Mouse (Mus musculus) mature B cell (primary cell): Measurements from ENCODE around the gene Gm10300.

Experiments used
- in situ Hi-C: fragments of 300-500 bp; cut with MboI; formaldehyde crosslinking; loops from 2 replicates; pipeline ENCODE4 v1.14.3; 2019

Gene Gm10300

DNA sequence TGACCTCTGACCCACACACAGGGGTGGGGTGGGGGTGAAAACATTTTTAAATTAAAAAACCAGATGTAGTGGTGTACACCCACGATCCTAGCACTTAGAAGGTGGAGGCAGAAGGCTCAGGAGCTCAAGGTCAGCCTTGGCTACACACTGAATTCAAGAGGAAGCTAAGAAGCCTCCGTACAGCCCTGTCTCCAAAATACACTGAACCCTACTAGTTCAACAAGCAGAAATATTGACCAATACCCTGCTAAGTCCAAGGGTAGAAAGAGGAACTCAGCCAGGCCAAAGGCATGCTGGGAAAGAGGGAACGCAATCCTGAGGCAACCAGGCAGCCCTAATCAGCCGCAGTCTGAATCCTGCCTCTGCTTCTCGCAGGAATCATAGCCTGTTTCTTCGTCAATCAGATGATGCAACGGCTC is 3.8 kb downstream of the Gm10300 start:
- in situ Hi-C loops = loop anchor here (5.0 kb wide), 2 partner anchors 41 to 96 kb away; no protein-coding TSS in a partner anchor

- in situ Hi-C loops = loop anchor here (5.0 kb wide), 2 partner anchors 42 to 97 kb away; no protein-coding TSS in a partner anchor
Observed at GRCm38 (mm10) chr4:132079555-132080275, 5.2 kb downstream of the Gm10300 start.

GRCm38 (mm10) chr4:132080492-132080983 is 6.0 kb downstream of the Gm10300 start:
- in situ Hi-C loops = no loop called here

GRCm38 (mm10) chr4:132085114-132085513 is 10.6 kb downstream of the Gm10300 start:
- in situ Hi-C loops = no loop called here

- in situ Hi-C loops = no loop called here
Observed at GRCm38 (mm10) chr4:132088921-132089320, 14.4 kb downstream of the Gm10300 start.

- in situ Hi-C loops = no loop called here
Observed at GRCm38 (mm10) chr4:132093136-132093535, 18.6 kb downstream of the Gm10300 start.

GRCm38 (mm10) chr4:132093928-132094327 is 19.4 kb downstream of the Gm10300 start:
- in situ Hi-C loops = no loop called here

DNA sequence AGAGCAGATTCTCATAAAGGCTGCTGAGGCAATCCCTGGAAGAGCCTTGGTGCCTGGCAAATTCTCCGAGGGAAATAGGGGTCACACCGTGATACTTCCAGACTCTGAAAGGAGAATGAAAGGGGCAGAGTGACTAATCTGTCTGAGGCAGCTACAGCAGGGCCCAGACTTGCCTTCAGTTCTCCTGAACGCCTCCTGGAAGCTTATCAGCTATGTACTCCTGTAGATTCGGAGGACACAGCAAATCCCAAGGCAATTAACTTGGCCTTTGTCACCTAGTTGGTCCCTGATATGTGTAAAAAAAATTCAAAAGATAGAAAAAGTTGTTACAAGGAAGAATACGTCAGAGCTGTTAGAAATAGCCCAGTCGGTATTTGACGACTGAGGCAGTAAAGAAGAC is 20.5 kb downstream of the Gm10300 start:
- in situ Hi-C loops = no loop called here

DNA sequence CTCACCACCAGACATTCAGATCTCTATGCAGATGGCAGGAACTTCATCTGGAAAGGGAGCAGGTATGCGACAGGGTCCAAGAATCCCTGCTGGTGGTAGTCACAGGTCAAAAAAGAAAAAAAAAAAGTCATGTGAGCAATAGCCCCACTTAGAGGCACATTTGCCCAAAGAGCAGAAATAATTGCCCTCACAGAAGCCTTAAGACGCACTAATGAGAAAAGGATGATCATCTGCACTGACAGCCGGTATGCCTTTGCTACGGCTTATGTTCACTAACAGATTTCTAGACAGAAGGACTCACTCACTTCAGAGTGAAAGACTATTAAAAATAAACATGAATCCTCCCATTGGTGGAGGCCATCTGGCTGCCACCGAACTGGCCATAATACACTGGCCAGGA is 25.1 kb downstream of the Gm10300 start:
- in situ Hi-C loops = no loop called here

- in situ Hi-C loops = no loop called here
Observed at GRCm38 (mm10) chr4:132101152-132101551, 26.7 kb downstream of the Gm10300 start.

- in situ Hi-C loops = no loop called here
Observed at GRCm38 (mm10) chr4:132108221-132108620, 33.7 kb downstream of the Gm10300 start.

DNA sequence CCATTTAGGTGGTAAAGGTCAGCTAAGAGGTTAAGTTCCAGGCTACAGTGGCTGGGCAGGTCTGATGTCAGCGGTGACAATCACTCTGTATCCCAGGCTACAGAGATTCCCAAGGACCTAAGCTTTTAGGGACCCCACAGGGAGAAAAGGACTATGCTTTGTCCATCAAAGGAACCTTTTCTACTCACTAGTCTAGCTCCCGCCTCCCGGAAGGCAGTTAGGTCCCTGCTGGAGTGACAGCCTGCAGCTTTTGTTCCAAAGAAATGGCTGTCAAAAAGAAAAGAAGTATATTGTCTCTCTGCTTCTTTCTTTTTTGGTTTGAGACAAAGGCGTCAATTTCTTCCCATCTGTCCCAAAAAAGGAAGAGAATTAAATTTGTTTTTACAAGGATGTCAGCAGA is 36.7 kb downstream of the Gm10300 start:
- in situ Hi-C loops = no loop called here

DNA sequence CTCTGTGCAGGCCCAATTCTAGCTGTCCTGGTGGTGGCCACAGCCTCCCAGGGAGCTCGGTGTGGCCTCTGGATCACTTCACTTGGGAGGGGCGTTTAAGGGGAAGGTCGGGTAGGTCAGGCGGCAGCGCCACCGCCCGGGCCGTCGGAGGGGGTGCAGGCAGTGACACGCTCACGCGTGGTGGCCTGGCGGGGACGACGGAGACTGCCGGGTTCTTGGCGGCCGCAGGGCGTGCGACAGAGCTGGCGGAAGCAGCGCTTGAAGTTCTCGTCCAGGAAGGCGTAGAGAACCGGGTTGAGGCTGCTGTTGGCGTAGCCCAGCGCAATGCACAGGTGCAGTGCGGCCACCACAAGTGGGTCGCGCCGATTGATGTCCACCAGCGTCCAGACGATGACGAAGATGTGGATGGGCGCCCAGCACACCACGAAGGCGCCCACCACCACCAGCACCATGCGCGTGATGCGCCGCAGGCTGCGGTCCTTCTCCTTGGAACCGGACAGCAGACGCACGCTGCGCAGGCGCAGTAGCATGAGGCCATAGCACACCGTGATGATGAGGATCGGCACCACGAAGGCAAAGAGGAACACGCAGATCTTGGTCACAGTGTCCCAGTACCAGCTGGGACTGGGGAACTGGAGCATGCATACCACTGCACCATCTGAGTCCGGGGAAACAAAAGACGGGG is 39.1 kb downstream of the Gm10300 start:
- in situ Hi-C loops = no loop called here

DNA sequence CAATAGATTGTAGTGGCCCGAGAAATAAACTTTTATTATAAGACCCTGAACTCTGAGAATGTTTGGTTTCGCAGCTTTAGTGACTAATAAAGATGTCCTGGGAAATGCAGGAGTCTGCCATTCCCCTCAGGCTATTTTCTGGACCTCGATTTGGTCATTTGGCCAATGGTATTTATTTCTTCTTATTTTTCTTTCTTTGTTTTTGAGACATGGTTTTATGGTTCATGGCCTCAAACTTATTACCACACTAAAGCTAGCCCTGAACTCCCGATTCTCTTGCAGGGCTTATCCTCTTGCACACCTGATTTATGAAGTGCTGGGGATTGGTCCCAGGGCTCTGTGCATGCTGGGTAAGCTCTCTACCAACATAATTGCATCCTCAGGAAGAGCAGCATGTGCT is 41.8 kb downstream of the Gm10300 start:
- in situ Hi-C loops = no loop called here

DNA sequence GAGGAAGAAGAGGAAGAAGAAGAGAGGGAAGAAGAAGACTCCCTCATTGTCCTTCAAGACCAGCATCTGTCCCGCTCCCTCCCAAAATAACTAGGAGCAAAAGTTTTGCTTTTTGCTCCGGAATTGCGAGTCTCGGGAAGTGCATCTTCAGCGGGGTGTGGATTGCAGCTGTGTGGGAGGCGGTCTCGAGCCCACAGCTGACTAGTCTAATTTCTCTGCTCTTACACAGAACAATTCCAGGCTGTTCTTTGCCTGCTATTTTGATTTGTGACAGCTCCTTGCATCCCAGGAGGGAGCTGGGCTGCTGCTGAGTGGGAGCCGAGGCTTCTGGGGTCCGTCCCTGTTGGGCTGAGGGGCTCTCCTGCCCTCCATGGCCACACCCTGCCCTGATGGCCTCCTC is 45.1 kb downstream of the Gm10300 start:
- in situ Hi-C loops = no loop called here

GRCm38 (mm10) chr4:132121674-132122073 is 47.2 kb downstream of the Gm10300 start:
- in situ Hi-C loops = no loop called here

- in situ Hi-C loops = no loop called here
Observed at GRCm38 (mm10) chr4:132123166-132123565, 48.7 kb downstream of the Gm10300 start.
